Mouse (Mus musculus): ENCODE results near the gene Stk32c. TPM values are rescaled to one million over a fixed set of nuclear protein-coding genes. Genes with fewer than 3 reads are reported as not detected.
A peak's percentile ranks its signal among the peaks of the same experiment; 100 is the strongest.

Gene Stk32c
- polyA plus RNA-seq, 1 experiment: 5.1 TPM

- no peak overlapping the region for H3K27ac ChIP-seq (ENCODE audit: control insufficient read depth, insufficient read depth, low read depth, low read length)
- H3K36me3 ChIP-seq (ENCODE audit: control insufficient read depth, insufficient read depth, low read length): no peaks in the 10 kb centered on the region
- no peaks in the 10 kb centered on the region for H3K27me3 ChIP-seq (ENCODE audit: control insufficient read depth, insufficient read depth, low read length)
- TF ChIP-seq CTCF (IDR thresholded peaks at IDR 0.05; ENCODE audit: control insufficient read depth, insufficient read depth, insufficient replicate concordance, low read depth, low read length) (peak; percentile 48; the same call in 1 of the 2 replicates), POLR2A (IDR thresholded peaks at IDR 0.05; ENCODE audit: control insufficient read depth, low read depth, low read length) (no peak)
- H3K4me1 ChIP-seq (ENCODE audit: control insufficient read depth, insufficient read depth, low read length): no peaks in the 10 kb centered on the region
- no peak overlapping the region for H3K4me3 ChIP-seq (ENCODE audit: control insufficient read depth, low read depth, low read length)
Observed at GRCm38 (mm10) chr7:139068182-139068623, 144.9 kb downstream of the Stk32c start.

- Histone ChIP-seq H3K4me3 (ENCODE audit: control insufficient read depth, low read depth, low read length) (no peak overlapping the region), H3K36me3 (ENCODE audit: control insufficient read depth, insufficient read depth, low read length) (no peaks in the 10 kb centered on the region), H3K27ac (ENCODE audit: control insufficient read depth, insufficient read depth, low read depth, low read length) (no peak overlapping the region), H3K27me3 (ENCODE audit: control insufficient read depth, insufficient read depth, low read length) (no peaks in the 10 kb centered on the region), H3K4me1 (ENCODE audit: control insufficient read depth, insufficient read depth, low read length) (no peaks in the 10 kb centered on the region)
- TF ChIP-seq CTCF (IDR thresholded peaks at IDR 0.05; ENCODE audit: control insufficient read depth, insufficient read depth, insufficient replicate concordance, low read depth, low read length) (peak; percentile 43; the same call in 1 of the 2 replicates), POLR2A (IDR thresholded peaks at IDR 0.05; ENCODE audit: control insufficient read depth, low read depth, low read length) (no peak)
Observed at GRCm38 (mm10) chr7:139063406-139063805, 149.7 kb downstream of the Stk32c start.

Other genes with a start within 250 kb of the Stk32c start
- gene Dpysl4, start 127.3 kb downstream of the Stk32c start, polyA plus RNA-seq (2012; rRNA removed): 13.1 and 13.6 TPM in 2 replicates
- 863 and 972 TPM in 2 replicates for gene Lrrc27, start 319 bp downstream of the Stk32c start, polyA plus RNA-seq (2012; rRNA removed)
- 304 and 317 TPM in 2 replicates for gene Pwwp2b, start 35.2 kb upstream of the Stk32c start, polyA plus RNA-seq (2012; rRNA removed)
- 37.9 and 41.4 TPM in 2 replicates for gene Inpp5a, start 175.8 kb upstream of the Stk32c start, polyA plus RNA-seq (2012; rRNA removed)